In the genomic region with DNA sequence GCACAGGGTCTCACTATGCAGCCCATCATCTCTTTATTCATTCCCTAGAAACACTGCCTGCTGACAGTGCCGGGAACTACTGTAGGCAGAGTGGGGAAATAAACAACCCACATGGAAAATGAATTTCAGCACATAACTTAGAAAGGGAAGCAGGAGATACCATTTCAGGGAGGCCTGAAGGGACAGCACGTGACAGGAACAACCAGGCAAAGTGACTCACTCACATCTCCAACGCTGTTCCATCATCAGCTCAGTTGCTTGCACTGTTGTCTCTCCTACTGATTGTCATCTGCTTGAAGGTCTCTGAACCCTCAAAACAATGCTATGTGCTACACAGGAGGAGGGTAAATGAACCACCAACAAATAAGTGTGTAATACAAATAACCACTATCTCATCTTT, we compare ENCODE assay signal across 28 mouse cellular contexts.
A peak's percentile ranks its signal among the peaks of the same experiment; 100 is the strongest.
DNase-seq lines count a peak whose midpoint lies in the region; ATAC-seq lines count a peak whose summit lies in the region.
"Had no signal": no experiment of that assay in that cellular context is flagged by ENCODE, and none has a peak within 500 bp of the region (broad histone marks: within the 10 kb centered on the region; RNA-seq: fewer than 3 reads in every experiment).

No protein-coding gene starts in this region.

- no peak overlapping the region for H3K9ac ChIP-seq in forebrain, embryonic 15.5 days (replicated peaks)
- no peak overlapping the region for H3K9ac ChIP-seq in forebrain, embryonic 13.5 days
- H3K9ac ChIP-seq: embryonic facial prominence, embryonic 13.5 days; forebrain, embryonic 12.5 days; hindbrain, embryonic 15.5 days; intestine, embryonic 15.5 days; midbrain, embryonic 15.5 days; neural tube, embryonic 15.5 days had no signal

- peaks cover 6% of the 10 kb centered on the region for H3K4me1 ChIP-seq in forebrain, embryonic 15.5 days
- peaks cover 7% of the 10 kb centered on the region for H3K4me1 ChIP-seq in forebrain, embryonic 13.5 days
- H3K4me1 ChIP-seq: embryonic facial prominence, embryonic 13.5 days; hindbrain, embryonic 15.5 days; intestine, embryonic 15.5 days; midbrain, embryonic 15.5 days; neural tube, embryonic 15.5 days had no signal

- H3K9me3 ChIP-seq in forebrain, embryonic 15.5 days = no peaks in the 10 kb centered on the region
- no peaks in the 10 kb centered on the region for H3K9me3 ChIP-seq in forebrain, embryonic 13.5 days (replicated peaks)
- H3K9me3 ChIP-seq: embryonic facial prominence, embryonic 13.5 days; forebrain, embryonic 12.5 days; heart, embryonic 10.5 days; hindbrain, embryonic 15.5 days; intestine, embryonic 15.5 days; midbrain, embryonic 15.5 days; neural tube, embryonic 15.5 days had no signal

- DNase-seq in 416B (ENCODE audit: low read depth) = peak; percentile 72
- DNase-seq in thymus, postnatal 0 days (ENCODE audit: low spot score) = no peak
- DNase-seq in lung, adult 18-20 months = no peak
- DNase-seq: adrenal gland, postnatal 36 days; cerebellum, adult 2 months; cerebellum, postnatal 25 days; embryo, embryonic 11 days; gastrocnemius, postnatal 25 days; heart, postnatal 4 days; kidney, adult 8-10 months; kidney, postnatal 10 days; lung, adult 2 months; lung, postnatal 14 days; right cerebral cortex, postnatal 25 days; thymus, postnatal 14 days had no signal

- H3K27ac ChIP-seq in forebrain, embryonic 15.5 days (replicated peaks) = 0 out of 2 replicates have a peak overlapping the region, but pooled peaks have one; percentile 2
- no peak overlapping the region for H3K27ac ChIP-seq in forebrain, embryonic 13.5 days
- H3K27ac ChIP-seq: embryonic facial prominence, embryonic 13.5 days; forebrain, embryonic 12.5 days; heart, embryonic 10.5 days; hindbrain, embryonic 15.5 days; intestine, embryonic 15.5 days; midbrain, embryonic 15.5 days; neural tube, embryonic 15.5 days had no signal

- no peaks in the 10 kb centered on the region for H3K36me3 ChIP-seq in forebrain, embryonic 15.5 days
- H3K36me3 ChIP-seq in forebrain, embryonic 13.5 days (ENCODE audit: poor library complexity, severe bottlenecking) = no peaks in the 10 kb centered on the region
- H3K36me3 ChIP-seq: embryonic facial prominence, embryonic 13.5 days; forebrain, embryonic 12.5 days; heart, embryonic 10.5 days; hindbrain, embryonic 15.5 days; intestine, embryonic 15.5 days; midbrain, embryonic 15.5 days; neural tube, embryonic 15.5 days had no signal

- no peak overlapping the region for H3K4me3 ChIP-seq in forebrain, embryonic 15.5 days
- H3K4me3 ChIP-seq in forebrain, embryonic 13.5 days = no peak overlapping the region
- H3K4me3 ChIP-seq: embryonic facial prominence, embryonic 13.5 days; erythroblast, embryonic 14.5 days; forebrain, embryonic 12.5 days; heart, embryonic 10.5 days; hindbrain, embryonic 15.5 days; intestine, embryonic 15.5 days; midbrain, embryonic 15.5 days; neural tube, embryonic 15.5 days had no signal

- WGBS in forebrain, embryonic 15.5 days = 86% methylated on average over 3 of the region's 3 CpGs
- 86% methylated on average over 3 of the region's 3 CpGs for WGBS in forebrain, embryonic 13.5 days

- no peak for ATAC-seq in forebrain, embryonic 15.5 days (replicated peaks)
- ATAC-seq in forebrain, embryonic 13.5 days = no peak
- ATAC-seq in granulocyte monocyte progenitor cell, adult 5-6 weeks (replicated peaks; ENCODE audit: poor library complexity, severe bottlenecking) = peak; percentile 86
- ATAC-seq in monocyte, adult 5-6 weeks (replicated peaks; ENCODE audit: insufficient number of reproducible peaks, low FRiP score, low TSS enrichment, poor library complexity, severe bottlenecking) = peak; percentile 68
- ATAC-seq: CD4-positive, CD25-positive, alpha-beta regulatory T cell, adult 4 months; intestine, embryonic 15.5 days; midbrain, embryonic 15.5 days had no signal

- no peaks in the 10 kb centered on the region for H3K27me3 ChIP-seq in forebrain, embryonic 15.5 days
- no peaks in the 10 kb centered on the region for H3K27me3 ChIP-seq in forebrain, embryonic 13.5 days
- H3K27me3 ChIP-seq: embryonic facial prominence, embryonic 13.5 days; forebrain, embryonic 12.5 days; hindbrain, embryonic 15.5 days; intestine, embryonic 15.5 days; midbrain, embryonic 15.5 days; neural tube, embryonic 15.5 days had no signal

- no peak overlapping the region for H3K4me2 ChIP-seq in forebrain, embryonic 15.5 days (replicated peaks)
- H3K4me2 ChIP-seq in forebrain, embryonic 13.5 days = no peak overlapping the region
- H3K4me2 ChIP-seq: embryonic facial prominence, embryonic 13.5 days; forebrain, embryonic 12.5 days; hindbrain, embryonic 15.5 days; intestine, embryonic 15.5 days; midbrain, embryonic 15.5 days; neural tube, embryonic 15.5 days had no signal

Comparison
In these comparisons a context has a peak if more than half of its experiments do, and no peak if none do; other contexts are left out.
1. ATAC-seq: peak in granulocyte monocyte progenitor cell, adult 5-6 weeks (single experiment) and monocyte, adult 5-6 weeks (single experiment); none in forebrain, embryonic 15.5 days (single experiment) and forebrain, embryonic 13.5 days (single experiment).